Mouse (Mus musculus) neural tube, embryonic 14.5 days (tissue): ENCODE results near the gene Dnmt1. TPM values are rescaled to one million over a fixed set of nuclear protein-coding genes. Genes with fewer than 3 reads are reported as not detected.
"Not testable (repeated sequence)": the region's sequence is repeated elsewhere in the genome, so short reads cannot be mapped to it uniquely, and the experiment has no call there.

ENCODE experiments used
- ATAC-seq: fragments of 200-750 bp; cut with Nextera tagmentation; 2 replicates; pipeline ENCODE4 v1.8.0; 2017; ENCODE audit warnings: low read depth, mild to moderate bottlenecking, moderate TSS enrichment, moderate library complexity
- H3K27ac ChIP-seq: fragments of 300-500 bp; sonication (generic); 2 replicates; pipeline ENCODE4 v1.5.1; 2014; ENCODE audit warnings: low read depth, mild to moderate bottlenecking, control low read depth, low read length, moderate library complexity, mixed read lengths
- H3K27me3 ChIP-seq: fragments of 300-500 bp; sonication (generic); 2 replicates; pipeline ENCODE4 v1.6.1; 2014; ENCODE audit warnings: low read length; ENCODE audit not compliant: control insufficient read depth, insufficient read depth
- H3K36me3 ChIP-seq: fragments of 300-500 bp; sonication (generic); 2 replicates; pipeline ENCODE4 v1.6.1; 2014; ENCODE audit warnings: low read length, mixed read lengths; ENCODE audit not compliant: control insufficient read depth, insufficient read depth
- H3K4me1 ChIP-seq: fragments of 300-500 bp; sonication (generic); 2 replicates; pipeline ENCODE4 v1.6.1; 2014; ENCODE audit warnings: low read length; ENCODE audit not compliant: control insufficient read depth, insufficient read depth
- H3K4me2 ChIP-seq: fragments of 300-500 bp; sonication (generic); 2 replicates; pipeline ENCODE4 v1.6.1; 2014; ENCODE audit warnings: mild to moderate bottlenecking, low read depth, low read length, control low read depth
- H3K4me3 ChIP-seq: fragments of 300-500 bp; sonication (generic); 2 replicates; pipeline ENCODE4 v1.5.1; 2014; ENCODE audit warnings: low read depth, low read length, control low read depth, mixed read lengths
- H3K9ac ChIP-seq: fragments of 300-500 bp; sonication (generic); replicated peaks from 2 replicates; pipeline ENCODE4 v1.6.1; 2014; ENCODE audit warnings: low read depth, mild to moderate bottlenecking, control low read depth, low read length, mixed read lengths
- H3K9me3 ChIP-seq: fragments of 300-500 bp; sonication (generic); 2 replicates; pipeline ENCODE4 v1.6.1; 2016; ENCODE audit warnings: low read length; ENCODE audit not compliant: control insufficient read depth
- WGBS: fragments of 180-500 bp; shearing (Covaris S2); extraction: QIAGEN DNeasy Blood & Tissue Kit; methylation state at CpG from one replicate; pipeline ENCODE4 v1.1.7; 2014; 5-methylcytosine and 5-hydroxymethylcytosine counted together
- polyA plus RNA-seq: library from polyadenylated mRNA; unstranded; fragments of >200 nt; fragmentation: Nextera tagmentation; extraction: Ambion mirVana; gene quantifications from 2 replicates; pipeline ENCODE4 v1.2.1, GENCODE M21; 2014

Dnmt1 gene
- 41.1 and 42.7 TPM in 2 replicates for polyA plus RNA-seq

DNA sequence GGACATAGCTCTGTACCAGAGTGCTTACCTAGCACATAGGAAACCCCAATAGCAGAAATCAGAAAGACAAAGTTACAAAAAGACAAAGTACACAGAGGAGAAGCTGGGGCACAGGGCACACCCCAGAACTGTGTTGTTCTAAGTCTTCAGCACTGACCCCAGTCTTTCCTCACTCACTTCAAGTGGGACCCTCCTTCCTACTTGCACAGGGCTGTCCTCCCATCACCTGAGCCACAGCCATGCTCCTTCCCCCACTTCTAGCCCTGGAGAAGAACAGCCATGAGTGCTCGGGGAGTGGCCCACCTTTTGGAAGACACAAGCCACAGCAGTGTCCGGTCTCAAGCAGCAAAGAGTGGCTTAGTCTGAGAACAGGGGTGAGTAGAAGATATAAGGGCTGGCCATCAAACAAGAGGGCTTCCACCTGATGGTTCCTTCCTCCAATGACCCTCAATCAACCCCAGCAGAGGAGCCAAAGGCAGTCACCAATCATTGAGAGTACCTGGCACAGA lies at the start of gene Dnmt1:
Gene Dnmt1, minus strand, starts transcription at position 459 of the 509 bp plus-strand sequence.
- no peak within 1 kb of the TSS for H3K27ac ChIP-seq
- H3K9me3 ChIP-seq, result no peaks in the 10 kb centered on the region
- no peak within 1 kb of the TSS for H3K9ac ChIP-seq
- no peaks in the 10 kb centered on the region for H3K27me3 ChIP-seq
- no peak within 1 kb of the TSS for H3K4me2 ChIP-seq
- ATAC-seq, result no peak
- no peak within 1 kb of the TSS for H3K4me3 ChIP-seq
- WGBS, result 87% methylated on average over 2 of the region's 2 CpGs
- no peaks in the 10 kb centered on the region for H3K36me3 ChIP-seq
- H3K4me1 ChIP-seq, result no peaks in the 10 kb centered on the region

GRCm38 (mm10) chr9:21008007-21008406 lies 48.3 kb upstream of the Dnmt1 start:
- H3K27me3 ChIP-seq, result no peaks in the 10 kb centered on the region
- WGBS, result 88% methylated on average over 7 of the region's 7 CpGs
- no peak overlapping the region for H3K9ac ChIP-seq
- no peak overlapping the region for H3K4me3 ChIP-seq
- no peak overlapping the region for H3K4me2 ChIP-seq
- no peak for ATAC-seq
- H3K36me3 ChIP-seq, result peaks cover 23% of the 10 kb centered on the region
- no peak overlapping the region for H3K27ac ChIP-seq
- no peaks in the 10 kb centered on the region for H3K9me3 ChIP-seq
- H3K4me1 ChIP-seq, result peaks cover 5% of the 10 kb centered on the region; the same call in 1 of the 2 replicates

- no peaks in the 10 kb centered on the region for H3K27me3 ChIP-seq
- no peak overlapping the region for H3K27ac ChIP-seq
- peaks cover 5% of the 10 kb centered on the region; the same call in 1 of the 2 replicates for H3K4me1 ChIP-seq
- ATAC-seq, result no peak
- H3K4me3 ChIP-seq, result no peak overlapping the region
- no peaks in the 10 kb centered on the region for H3K9me3 ChIP-seq
- H3K4me2 ChIP-seq, result no peak overlapping the region
- 93% methylated on average over 10 of the region's 10 CpGs for WGBS
- H3K36me3 ChIP-seq, result peaks cover 23% of the 10 kb centered on the region
- H3K9ac ChIP-seq, result no peak overlapping the region
Observed at GRCm38 (mm10) chr9:21007313-21007952, 47.7 kb upstream of the Dnmt1 start.

DNA sequence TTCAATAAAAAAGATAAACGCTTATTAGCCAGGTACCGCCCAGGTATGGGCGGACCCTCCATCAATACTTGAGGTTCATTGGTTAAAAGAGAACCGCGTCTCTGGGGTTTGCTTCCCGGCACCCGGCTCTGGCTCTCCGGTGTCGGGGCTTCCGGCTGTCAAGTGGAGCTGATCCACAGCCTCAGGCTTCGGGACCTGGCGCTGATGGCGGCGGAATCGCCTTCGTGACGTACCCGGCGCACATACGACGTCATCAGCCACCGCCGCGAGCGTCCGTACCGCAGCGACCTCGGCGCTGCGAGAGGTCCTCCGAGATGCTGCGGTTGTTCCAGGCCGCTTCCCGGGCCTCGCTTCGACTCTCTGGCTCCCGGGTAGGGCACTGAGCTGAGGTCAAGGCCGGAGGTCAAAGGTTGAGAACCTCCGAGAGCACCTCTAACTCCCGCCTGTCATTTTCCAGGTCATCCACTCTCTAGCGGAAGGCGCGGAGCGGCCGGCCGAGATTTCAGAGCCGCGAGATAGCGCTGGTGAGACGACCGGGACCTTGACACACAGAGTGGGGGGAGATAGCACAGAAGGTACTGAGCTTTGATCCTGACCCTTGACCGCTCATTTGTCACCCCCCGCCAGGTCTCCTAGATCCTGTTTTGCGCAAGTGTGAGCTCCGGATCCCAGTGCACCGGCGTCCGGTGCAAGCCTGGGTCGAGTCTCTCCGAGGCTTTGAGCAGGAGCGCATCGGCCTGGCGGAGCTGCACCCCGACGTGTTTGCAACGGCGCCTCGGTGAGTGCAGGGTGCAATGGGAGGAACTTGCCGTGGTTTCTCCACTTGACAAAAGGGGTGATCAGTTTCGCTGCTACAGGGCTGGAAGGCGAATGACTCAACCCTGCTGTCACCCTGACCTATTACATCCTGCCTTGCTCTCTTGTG lies 43.2 kb upstream of the Dnmt1 start, which contains the start of gene Mrpl4:
Gene Mrpl4, plus strand, starts transcription at position 112 of the 925 bp plus-strand sequence.
- Histone ChIP-seq H3K9me3 (no peaks in the 10 kb centered on the region), H3K4me2 (peak within 1 kb of the TSS; percentile 61), H3K27me3 (no peaks in the 10 kb centered on the region), H3K36me3 (peaks cover 14% of the 10 kb centered on the region), H3K4me1 (peaks cover 5% of the 10 kb centered on the region; the same call in 1 of the 2 replicates), H3K9ac (peak within 1 kb of the TSS; percentile 79), H3K4me3 (peak within 1 kb of the TSS; percentile 79), H3K27ac (peak within 1 kb of the TSS; percentile 88)
- WGBS, result 1% methylated on average over 72 of the region's 72 CpGs
- peak; percentile 93 for ATAC-seq

- ATAC-seq, result peak; percentile 47
- peak overlapping the region; percentile 61 for H3K4me2 ChIP-seq
Observed at GRCm38 (mm10) chr9:21002270-21002626, 42.6 kb upstream of the Dnmt1 start.

DNA sequence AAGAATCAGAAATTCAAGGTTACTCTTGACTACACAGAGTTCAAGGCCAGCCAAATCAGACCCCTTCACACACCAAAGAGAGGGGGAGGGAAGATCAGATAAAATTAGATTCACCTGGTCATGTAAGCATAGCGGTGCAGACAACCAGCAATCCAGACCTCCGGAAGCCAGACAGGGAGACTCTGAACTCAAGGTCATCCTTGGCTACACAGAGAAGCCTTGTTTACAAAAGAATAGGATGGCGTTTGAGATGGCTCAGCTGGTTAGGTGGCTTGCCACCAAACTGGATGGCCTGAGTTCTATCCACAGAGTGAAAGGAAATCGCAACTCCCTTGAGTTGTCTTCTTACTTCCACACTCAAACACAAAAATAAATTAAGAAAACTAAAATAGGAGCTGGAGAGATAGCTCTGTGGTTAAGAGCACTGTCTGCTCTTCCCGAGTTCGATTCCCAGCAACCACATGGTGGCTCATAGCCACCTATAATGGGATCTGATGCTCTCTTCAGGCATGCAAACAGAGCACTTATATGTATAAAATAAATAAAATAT lies 42.0 kb upstream of the Dnmt1 start:
- peaks cover 5% of the 10 kb centered on the region; the same call in 1 of the 2 replicates for H3K4me1 ChIP-seq
- H3K9ac ChIP-seq, result no peak overlapping the region
- no peak overlapping the region for H3K4me3 ChIP-seq
- H3K4me2 ChIP-seq, result no peak overlapping the region
- no peaks in the 10 kb centered on the region for H3K27me3 ChIP-seq
- H3K9me3 ChIP-seq, result no peaks in the 10 kb centered on the region
- no peak overlapping the region for H3K27ac ChIP-seq
- peaks cover 5% of the 10 kb centered on the region for H3K36me3 ChIP-seq
- WGBS, result 73% methylated on average over 6 of the region's 6 CpGs
- no peak for ATAC-seq

More at GRCm38 (mm10) chr9:21002270-21002626, 42.6 kb upstream of the Dnmt1 start:
- Histone ChIP-seq H3K9me3 (no peaks in the 10 kb centered on the region), H3K4me3 (peak overlapping the region; percentile 79), H3K9ac (peak overlapping the region; percentile 79), H3K4me1 (peaks cover 5% of the 10 kb centered on the region; the same call in 1 of the 2 replicates), H3K27ac (peak overlapping the region; percentile 88), H3K27me3 (no peaks in the 10 kb centered on the region), H3K36me3 (peaks cover 8% of the 10 kb centered on the region)
- WGBS, result 10% methylated on average over 7 of the region's 7 CpGs

- Histone ChIP-seq H3K4me3 (no peak overlapping the region), H3K36me3 (no peaks in the 10 kb centered on the region; the same call in 1 of the 2 replicates), H3K4me2 (no peak overlapping the region), H3K27me3 (no peaks in the 10 kb centered on the region), H3K4me1 (peaks cover 5% of the 10 kb centered on the region; the same call in 1 of the 2 replicates), H3K9ac (no peak overlapping the region), H3K9me3 (no peaks in the 10 kb centered on the region), H3K27ac (no peak overlapping the region)
- no peak for ATAC-seq
Observed at GRCm38 (mm10) chr9:21000811-21001210, 41.1 kb upstream of the Dnmt1 start.

- not testable (repeated sequence) for ATAC-seq, H3K9ac ChIP-seq, H3K9me3 ChIP-seq, H3K36me3 ChIP-seq, H3K4me1 ChIP-seq, H3K27me3 ChIP-seq, H3K4me3 ChIP-seq, H3K4me2 ChIP-seq, H3K27ac ChIP-seq
- 82% methylated on average over 1 of the region's 1 CpGs for WGBS
Observed at GRCm38 (mm10) chr9:20998337-20998736, 38.6 kb upstream of the Dnmt1 start.
